Mouse (Mus musculus) ES-E14 (cell line): ENCODE measurements around the gene Igfals.

Experiments used
- HCFC1 ChIP-seq: IDR thresholded peaks from 2 replicates; pipeline ENCODE4 v1.6.1; 2012; ENCODE audit warnings: low read length, inconsistent platforms, borderline replicate concordance; ENCODE audit not compliant: insufficient read depth
- ZC3H11A ChIP-seq: IDR thresholded peaks from 2 replicates; pipeline ENCODE4 v1.6.1; 2012; ENCODE audit warnings: low read depth, mild to moderate bottlenecking, inconsistent platforms, low read length, borderline replicate concordance
- ZNF384 ChIP-seq: IDR thresholded peaks from 2 replicates; pipeline ENCODE4 v1.6.1; 2012; ENCODE audit warnings: low read depth, low read length, inconsistent platforms

GRCm38 (mm10) chr17:24817503-24817902, 48.3 kb upstream of the Igfals start:
- TF ChIP-seq ZC3H11A (no peak), HCFC1 (no peak), ZNF384 (no peak)
